Mouse (Mus musculus) layer of hippocampus, postnatal 25 days (tissue): ENCODE measurements around the gene Cep95. TPM values are rescaled to one million over a fixed set of nuclear protein-coding genes. Genes with fewer than 3 reads are reported as not detected.
A peak's percentile ranks its signal among the peaks of the same experiment; 100 is the strongest.
"Not testable (repeated sequence)": the region's sequence is repeated elsewhere in the genome, so short reads cannot be mapped to it uniquely, and the experiment has no call there.

Source experiments
- DNase-seq, 2 experiments: peaks; one replicate each; pipeline ENCODE4 v3.0.0; 2022; ENCODE audit warnings: mixed read lengths in 2 of 2, low spot score in 1 of 2; ENCODE audit errors: extremely low spot score in 1 of 2
- total RNA-seq, 2 experiments: library from RNA; stranded (reverse); gene quantifications; 2 replicates each; pipeline ENCODE4 v1.2.3; 2021

Gene Cep95
- total RNA-seq, 2 experiments from 2014 or later: 11.3 to 15.8 TPM

GRCm38 (mm10) chr11:106807442-106807841, 18.4 kb downstream of the Cep95 start:
- not testable (repeated sequence) for DNase-seq

GRCm38 (mm10) chr11:106812410-106813136, 23.5 kb downstream of the Cep95 start:
- no peak for DNase-seq

- DNase-seq: no peak
These were observed 25.7 kb downstream of the Cep95 start for GRCm38 (mm10) chr11:106814601-106815320.

GRCm38 (mm10) chr11:106815331-106815730, 26.3 kb downstream of the Cep95 start:
- DNase-seq: no peak

GRCm38 (mm10) chr11:106815761-106816160, 26.7 kb downstream of the Cep95 start:
- DNase-seq: no peak

- DNase-seq: no peak
These were observed 27.3 kb downstream of the Cep95 start for GRCm38 (mm10) chr11:106816316-106816715.

GRCm38 (mm10) chr11:106817156-106817555, 28.1 kb downstream of the Cep95 start:
- no peak for DNase-seq

- no peak for DNase-seq
These were observed 28.8 kb downstream of the Cep95 start for GRCm38 (mm10) chr11:106817808-106818207.

- DNase-seq: no peak
These were observed 29.3 kb downstream of the Cep95 start for GRCm38 (mm10) chr11:106818341-106818740.

- no peak for DNase-seq
These were observed 30.5 kb downstream of the Cep95 start for GRCm38 (mm10) chr11:106819595-106819994.

GRCm38 (mm10) chr11:106820252-106820651, 31.2 kb downstream of the Cep95 start:
- no peak for DNase-seq

GRCm38 (mm10) chr11:106820972-106821371, 31.9 kb downstream of the Cep95 start:
- DNase-seq: no peak

- no peak for DNase-seq
These were observed 32.3 kb downstream of the Cep95 start for GRCm38 (mm10) chr11:106821397-106821796.

GRCm38 (mm10) chr11:106822491-106822890, 33.4 kb downstream of the Cep95 start:
- DNase-seq: no peak

- peak in 1 of 2 experiments; percentile 17 for DNase-seq
These were observed 33.9 kb downstream of the Cep95 start for GRCm38 (mm10) chr11:106822911-106823310.

- no peak for DNase-seq
These were observed 34.7 kb downstream of the Cep95 start for GRCm38 (mm10) chr11:106823741-106824140.

- no peak for DNase-seq
These were observed 35.4 kb downstream of the Cep95 start for GRCm38 (mm10) chr11:106824403-106824802.

- DNase-seq: no peak
These were observed 39.0 kb downstream of the Cep95 start for GRCm38 (mm10) chr11:106828079-106828478.

- no peak for DNase-seq
These were observed 53.0 kb downstream of the Cep95 start for GRCm38 (mm10) chr11:106842002-106842401.

GRCm38 (mm10) chr11:106851438-106851837, 62.4 kb downstream of the Cep95 start:
- no peak for DNase-seq
